Mouse (Mus musculus) neural tube, embryonic 12.5 days (tissue): ENCODE measurements at regions not wholly inside any gene's neighbourhood (a gene's known extent, or its start where the extent isn't known, plus 50 kb on each side); places are given as distances from the start of the nearest gene placed in this dataset.

Experiments
- ATAC-seq: fragments of 200-750 bp; cut with Nextera tagmentation; 2 replicates; pipeline ENCODE4 v1.8.0; 2017; ENCODE audit warnings: low read depth, mild to moderate bottlenecking, moderate TSS enrichment, moderate library complexity; ENCODE audit not compliant: low FRiP score
- H3K27ac ChIP-seq: fragments of 300-500 bp; sonication (generic); 2 replicates; pipeline ENCODE4 v1.5.1; 2016
- H3K27me3 ChIP-seq: fragments of 300-500 bp; sonication (generic); replicated peaks from 2 replicates; pipeline ENCODE4 v1.6.1; 2016; ENCODE audit warnings: mild to moderate bottlenecking
- H3K36me3 ChIP-seq: fragments of 300-500 bp; sonication (generic); 2 replicates; pipeline ENCODE4 v1.6.1; 2016; ENCODE audit warnings: mild to moderate bottlenecking
- H3K4me1 ChIP-seq: fragments of 300-500 bp; sonication (generic); 2 replicates; pipeline ENCODE4 v1.6.1; 2016
- H3K4me2 ChIP-seq: fragments of 300-500 bp; sonication (generic); replicated peaks from 2 replicates; pipeline ENCODE4 v1.6.1; 2016; ENCODE audit warnings: mild to moderate bottlenecking
- H3K4me3 ChIP-seq: fragments of 300-500 bp; sonication (generic); 2 replicates; pipeline ENCODE4 v1.5.1; 2016
- H3K9ac ChIP-seq: fragments of 300-500 bp; sonication (generic); 2 replicates; pipeline ENCODE4 v1.6.1; 2016; ENCODE audit warnings: mild to moderate bottlenecking
- H3K9me3 ChIP-seq: fragments of 300-500 bp; sonication (generic); 2 replicates; pipeline ENCODE4 v1.6.1; 2016; ENCODE audit warnings: mild to moderate bottlenecking
- WGBS: fragments of 180-500 bp; shearing (Covaris S2); methylation state at CpG from one replicate; pipeline ENCODE4 v1.1.7; 2016; 5-methylcytosine and 5-hydroxymethylcytosine counted together

GRCm38 (mm10) chr14:64511300-64511699, 407.2 kb downstream of the Prss52 start:
- H3K4me1 ChIP-seq, result no peaks in the 10 kb centered on the region
- no peak overlapping the region for H3K9ac ChIP-seq
- no peaks in the 10 kb centered on the region for H3K9me3 ChIP-seq
- H3K4me3 ChIP-seq, result no peak overlapping the region
- 87% methylated on average over 7 of the region's 7 CpGs for WGBS
- H3K36me3 ChIP-seq, result no peaks in the 10 kb centered on the region
- no peak for ATAC-seq
- no peaks in the 10 kb centered on the region for H3K27me3 ChIP-seq
- H3K4me2 ChIP-seq, result no peak overlapping the region
- H3K27ac ChIP-seq, result no peak overlapping the region

GRCm38 (mm10) chr14:64512726-64513125, 408.6 kb downstream of the Prss52 start:
- H3K27ac ChIP-seq, result no peak overlapping the region
- H3K9ac ChIP-seq, result no peak overlapping the region
- 79% methylated on average over 7 of the region's 7 CpGs for WGBS
- no peak overlapping the region for H3K4me3 ChIP-seq
- H3K9me3 ChIP-seq, result no peaks in the 10 kb centered on the region
- H3K27me3 ChIP-seq, result no peaks in the 10 kb centered on the region
- no peaks in the 10 kb centered on the region for H3K4me1 ChIP-seq
- no peak for ATAC-seq
- no peaks in the 10 kb centered on the region for H3K36me3 ChIP-seq
- H3K4me2 ChIP-seq, result no peak overlapping the region

GRCm38 (mm10) chr14:64517584-64518195, 413.6 kb downstream of the Prss52 start:
- Histone ChIP-seq H3K27me3 (no peaks in the 10 kb centered on the region), H3K4me1 (no peaks in the 10 kb centered on the region), H3K27ac (no peak overlapping the region), H3K9ac (no peak overlapping the region), H3K9me3 (no peaks in the 10 kb centered on the region), H3K4me3 (no peak overlapping the region), H3K36me3 (no peaks in the 10 kb centered on the region), H3K4me2 (no peak overlapping the region)
- WGBS, result 65% methylated on average over 7 of the region's 7 CpGs
- no peak for ATAC-seq

DNA sequence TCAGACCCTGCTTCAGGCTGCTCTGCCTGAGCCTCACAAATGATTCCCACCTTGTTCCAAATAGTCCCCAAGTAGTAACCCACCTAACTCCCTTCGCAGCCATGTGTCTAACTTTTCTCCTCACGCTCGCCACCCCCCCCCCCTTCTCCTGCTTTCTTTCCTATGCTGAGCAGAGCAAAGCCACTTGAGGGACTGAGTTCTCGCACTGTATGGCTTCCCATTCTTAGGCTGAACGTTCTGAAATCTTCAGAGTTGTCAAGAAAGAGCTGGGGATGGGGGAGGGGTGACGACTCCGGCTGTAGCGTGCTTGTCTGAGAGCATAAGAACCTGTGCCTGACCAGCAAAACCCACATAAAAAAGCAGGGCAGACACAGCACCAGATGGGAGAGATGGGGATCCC, 420.6 kb downstream of the Prss52 start:
- no peak overlapping the region for H3K4me2 ChIP-seq
- no peak overlapping the region for H3K4me3 ChIP-seq
- no peaks in the 10 kb centered on the region for H3K36me3 ChIP-seq
- H3K4me1 ChIP-seq, result 0 out of 2 replicates have a peak, but pooled peaks cover 8% of the 10 kb centered on the region
- WGBS, result 55% methylated on average over 8 of the region's 8 CpGs
- H3K9ac ChIP-seq, result no peak overlapping the region
- no peak overlapping the region for H3K27ac ChIP-seq
- no peaks in the 10 kb centered on the region for H3K27me3 ChIP-seq
- no peak for ATAC-seq
- H3K9me3 ChIP-seq, result no peaks in the 10 kb centered on the region

DNA sequence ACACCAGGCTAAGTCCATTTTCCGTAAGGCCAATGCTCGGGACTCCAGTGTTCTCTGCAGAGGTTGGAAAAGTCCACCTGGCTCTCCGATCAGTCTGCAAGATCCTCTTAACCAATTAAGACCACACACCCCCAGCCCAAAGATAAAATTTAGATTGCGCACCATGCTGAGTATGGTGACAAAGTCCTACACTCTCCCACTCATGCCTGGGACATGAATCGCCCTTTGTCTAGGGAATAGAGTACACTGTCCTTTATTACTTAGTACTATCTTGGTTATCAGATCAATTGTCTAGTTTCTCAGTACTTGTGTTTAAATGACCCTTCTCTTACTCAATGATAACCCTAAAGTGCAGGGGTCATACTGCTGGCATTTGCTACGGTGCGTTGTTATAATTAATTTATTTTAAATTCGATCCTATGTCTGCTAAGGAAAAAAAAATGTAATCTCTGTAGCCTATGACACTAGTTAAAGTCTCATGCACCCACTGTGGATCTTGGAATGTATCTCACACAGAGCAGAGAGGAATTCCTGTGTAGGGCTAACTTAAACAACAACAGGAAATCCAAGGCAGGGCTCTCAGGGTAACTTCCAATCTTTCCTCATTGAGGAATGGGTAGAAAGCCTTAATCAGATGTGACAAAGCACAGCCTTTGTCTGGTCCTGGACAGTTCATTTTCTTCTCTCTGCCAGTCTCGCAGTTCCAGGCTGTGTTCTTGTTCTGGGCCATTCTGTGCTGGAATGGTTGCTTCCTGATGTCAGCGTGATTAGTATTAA, 421.4 kb downstream of the Prss52 start:
- Histone ChIP-seq H3K9ac (no peak overlapping the region), H3K27me3 (no peaks in the 10 kb centered on the region), H3K4me1 (peaks cover 8% of the 10 kb centered on the region; the same call in 1 of the 2 replicates), H3K4me3 (no peak overlapping the region), H3K4me2 (no peak overlapping the region), H3K9me3 (no peaks in the 10 kb centered on the region), H3K36me3 (no peaks in the 10 kb centered on the region), H3K27ac (no peak overlapping the region)
- 79% methylated on average over 10 of the region's 10 CpGs for WGBS
- no peak for ATAC-seq

DNA sequence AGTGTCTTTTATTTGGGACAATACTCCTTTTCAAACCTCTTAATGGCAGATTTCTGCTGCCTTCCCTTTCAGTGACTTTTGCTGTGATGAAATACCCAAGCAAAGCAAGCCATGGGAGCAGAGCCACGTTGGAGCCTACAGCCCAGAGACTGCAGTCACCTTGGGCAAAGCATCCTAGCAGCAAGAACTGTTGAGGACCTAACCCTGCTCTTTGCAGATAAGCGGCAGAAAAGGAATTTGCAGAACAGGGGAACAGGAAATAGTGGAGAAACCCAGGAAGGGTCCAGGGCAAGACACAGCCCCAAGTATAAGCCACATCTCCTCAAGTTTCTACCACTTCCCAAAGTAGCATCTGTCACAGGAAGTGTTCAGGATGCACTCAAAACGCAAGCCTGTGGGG, 426.5 kb downstream of the Prss52 start:
- Histone ChIP-seq H3K27me3 (no peaks in the 10 kb centered on the region), H3K4me3 (no peak overlapping the region), H3K9me3 (no peaks in the 10 kb centered on the region), H3K27ac (no peak overlapping the region), H3K4me1 (peaks cover 8% of the 10 kb centered on the region), H3K36me3 (no peaks in the 10 kb centered on the region), H3K4me2 (no peak overlapping the region), H3K9ac (no peak overlapping the region)
- WGBS, result 67% methylated on average over 3 of the region's 3 CpGs
- ATAC-seq, result no peak

DNA sequence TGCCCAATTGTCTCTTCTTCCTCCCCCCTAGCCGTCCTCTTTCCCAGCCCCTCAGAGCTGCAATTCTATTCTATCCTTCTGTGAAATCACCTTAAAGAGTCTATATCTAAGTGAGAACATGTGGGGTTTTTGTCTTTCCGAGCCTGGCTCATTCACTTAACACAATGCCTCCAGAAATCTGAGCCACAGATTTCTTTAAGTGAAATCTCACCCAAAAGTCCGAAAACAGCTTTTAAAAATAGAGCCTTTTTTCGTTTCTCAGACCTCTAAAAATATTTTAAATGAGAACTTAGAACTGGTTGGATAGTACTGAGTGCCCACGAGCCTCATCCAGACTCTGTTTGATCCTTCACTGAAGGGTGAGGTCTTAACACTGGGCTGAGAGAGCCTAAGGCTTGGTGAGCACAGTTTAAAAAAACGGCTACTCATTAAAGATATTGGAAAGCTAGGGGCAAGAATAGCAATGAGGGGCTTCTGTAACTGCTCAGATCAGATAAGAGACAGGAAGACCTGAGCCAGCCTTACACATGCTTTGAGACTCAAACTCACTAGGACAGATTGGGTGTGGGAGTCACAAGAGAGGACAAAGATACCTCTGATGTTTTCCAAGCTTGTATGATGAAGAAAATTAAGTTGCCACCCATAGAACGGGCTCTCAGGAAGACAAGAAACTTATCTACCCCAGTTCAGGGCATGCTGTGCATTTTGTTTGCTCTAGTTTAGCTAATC, 427.3 kb downstream of the Prss52 start:
- H3K4me1 ChIP-seq, result peaks cover 8% of the 10 kb centered on the region
- no peaks in the 10 kb centered on the region for H3K36me3 ChIP-seq
- H3K27ac ChIP-seq, result no peak overlapping the region
- H3K9ac ChIP-seq, result no peak overlapping the region
- no peaks in the 10 kb centered on the region for H3K9me3 ChIP-seq
- WGBS, result 61% methylated on average over 7 of the region's 7 CpGs
- H3K4me2 ChIP-seq, result no peak overlapping the region
- no peak overlapping the region for H3K4me3 ChIP-seq
- no peaks in the 10 kb centered on the region for H3K27me3 ChIP-seq
- no peak for ATAC-seq

DNA sequence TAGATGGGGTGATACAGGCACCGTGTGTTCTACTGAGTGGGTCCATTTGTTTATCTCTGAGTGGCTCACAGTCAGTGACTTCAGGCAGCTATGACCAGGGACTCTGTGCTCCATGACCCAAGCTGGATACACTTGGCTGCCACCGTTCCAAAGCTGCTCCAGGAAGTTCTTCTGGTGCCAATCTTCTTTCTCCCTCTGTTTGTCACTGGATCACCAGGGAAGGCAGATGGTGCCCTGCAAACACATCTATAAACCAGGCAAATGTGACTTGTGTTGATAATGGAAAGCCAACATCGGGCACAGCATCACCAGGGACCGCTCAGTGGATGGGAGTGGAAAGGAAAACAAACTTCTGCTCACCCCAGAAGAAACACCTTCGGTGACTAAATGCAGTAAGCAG, 428.3 kb downstream of the Prss52 start:
- Histone ChIP-seq H3K36me3 (no peaks in the 10 kb centered on the region), H3K4me2 (no peak overlapping the region), H3K27ac (no peak overlapping the region), H3K9ac (no peak overlapping the region), H3K9me3 (no peaks in the 10 kb centered on the region), H3K27me3 (no peaks in the 10 kb centered on the region), H3K4me3 (no peak overlapping the region), H3K4me1 (peaks cover 8% of the 10 kb centered on the region)
- ATAC-seq, result no peak
- 93% methylated on average over 5 of the region's 5 CpGs for WGBS

GRCm38 (mm10) chr14:64533591-64534151, 429.6 kb downstream of the Prss52 start:
- no peak overlapping the region for H3K9ac ChIP-seq

GRCm38 (mm10) chr14:64534194-64534593, 430.1 kb downstream of the Prss52 start:
- WGBS, result 41% methylated on average over 4 of the region's 4 CpGs
- peak overlapping the region; percentile 57; the same call in 1 of the 2 replicates for H3K27ac ChIP-seq
- no peak overlapping the region for H3K9ac ChIP-seq
- H3K9me3 ChIP-seq, result no peaks in the 10 kb centered on the region
- no peak overlapping the region for H3K4me2 ChIP-seq
- ATAC-seq, result no peak
- H3K36me3 ChIP-seq, result no peaks in the 10 kb centered on the region
- no peaks in the 10 kb centered on the region for H3K27me3 ChIP-seq
- H3K4me1 ChIP-seq, result peaks cover 8% of the 10 kb centered on the region
- no peak overlapping the region for H3K4me3 ChIP-seq

More at GRCm38 (mm10) chr14:64533591-64534151, 429.6 kb downstream of the Prss52 start:
- peak; percentile 53; the same call in 1 of the 2 replicates for ATAC-seq
- Histone ChIP-seq H3K4me1 (peaks cover 8% of the 10 kb centered on the region), H3K9me3 (no peaks in the 10 kb centered on the region), H3K4me2 (no peak overlapping the region), H3K27ac (peak overlapping the region; percentile 57; the same call in 1 of the 2 replicates), H3K27me3 (no peaks in the 10 kb centered on the region), H3K4me3 (no peak overlapping the region), H3K36me3 (no peaks in the 10 kb centered on the region)
- WGBS, result 22% methylated on average over 7 of the region's 7 CpGs

DNA sequence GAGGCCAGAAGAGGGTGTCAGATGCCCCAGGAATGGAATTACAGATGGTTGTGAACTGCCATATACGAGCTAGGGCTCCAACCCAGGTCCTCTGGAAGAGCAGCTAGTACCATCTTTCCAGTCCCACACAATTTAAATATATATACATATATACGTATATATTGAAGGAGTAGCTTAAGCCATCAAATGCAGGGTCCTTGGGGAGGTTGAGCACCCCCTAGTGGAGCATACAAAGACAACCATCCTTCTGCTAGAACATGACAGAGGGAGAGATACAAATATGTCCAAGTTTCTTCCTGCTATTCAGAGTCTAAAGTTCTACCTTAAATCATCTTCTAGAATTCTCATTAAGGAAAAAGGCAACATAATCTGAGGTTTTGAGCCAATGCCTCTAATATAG, 435.4 kb downstream of the Prss52 start:
- Histone ChIP-seq H3K4me2 (no peak overlapping the region), H3K36me3 (no peaks in the 10 kb centered on the region), H3K27ac (no peak overlapping the region), H3K4me1 (peaks cover 5% of the 10 kb centered on the region; the same call in 1 of the 2 replicates), H3K9me3 (no peaks in the 10 kb centered on the region), H3K4me3 (no peak overlapping the region), H3K9ac (no peak overlapping the region), H3K27me3 (no peaks in the 10 kb centered on the region)
- WGBS, result 63% methylated on average over 2 of the region's 2 CpGs
- no peak for ATAC-seq

DNA sequence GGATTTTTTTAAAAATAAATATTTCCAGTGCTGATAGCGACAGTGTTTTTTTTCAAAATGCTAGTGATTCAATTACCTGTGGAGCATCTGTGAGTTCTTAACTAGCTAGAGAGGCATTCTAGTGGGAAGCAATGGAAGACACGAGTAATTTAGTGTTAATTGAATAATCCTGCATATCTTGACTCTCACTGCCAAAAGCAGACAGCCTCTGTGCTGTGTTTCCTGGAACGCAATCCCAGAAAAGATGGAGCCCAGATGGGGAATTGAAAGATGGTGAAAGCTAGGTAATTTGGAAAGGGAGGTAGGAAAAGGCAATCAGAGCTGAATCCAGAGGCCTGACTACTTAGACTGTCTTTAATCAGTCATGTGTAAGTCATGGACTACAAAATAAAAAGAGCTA, 441.0 kb downstream of the Prss52 start:
- H3K4me2 ChIP-seq, result no peak overlapping the region
- H3K9me3 ChIP-seq, result no peaks in the 10 kb centered on the region
- ATAC-seq, result no peak
- H3K4me3 ChIP-seq, result no peak overlapping the region
- H3K27ac ChIP-seq, result no peak overlapping the region
- no peaks in the 10 kb centered on the region for H3K36me3 ChIP-seq
- WGBS, result 82% methylated on average over 3 of the region's 3 CpGs
- no peaks in the 10 kb centered on the region for H3K27me3 ChIP-seq
- H3K4me1 ChIP-seq, result no peaks in the 10 kb centered on the region
- no peak overlapping the region for H3K9ac ChIP-seq
